Mouse (Mus musculus): ENCODE data around the gene Tmem200b.

The Tmem200b gene

GRCm38 (mm10) chr4:131910237-131910994 is 11.2 kb upstream of the Tmem200b start:
- DNase-seq (ENCODE audit: low spot score in 2 of 2): no peak

GRCm38 (mm10) chr4:131911521-131911920 is 10.1 kb upstream of the Tmem200b start:
- DNase-seq (ENCODE audit: low spot score in 2 of 2): no peak

- no peak for DNase-seq (ENCODE audit: low spot score in 2 of 2)
Observed at GRCm38 (mm10) chr4:131913526-131913925, 8.0 kb upstream of the Tmem200b start.

GRCm38 (mm10) chr4:131914046-131914643 is 7.4 kb upstream of the Tmem200b start:
- no peak for DNase-seq (ENCODE audit: low spot score in 2 of 2)

GRCm38 (mm10) chr4:131914891-131915469 is 6.6 kb upstream of the Tmem200b start:
- no peak for DNase-seq (ENCODE audit: low spot score in 2 of 2)

GRCm38 (mm10) chr4:131915821-131916328 is 5.7 kb upstream of the Tmem200b start:
- DNase-seq (ENCODE audit: low spot score in 2 of 2): no peak

GRCm38 (mm10) chr4:131916425-131916824 is 5.1 kb upstream of the Tmem200b start:
- DNase-seq (ENCODE audit: low spot score in 2 of 2): peak; percentile 72 to 76

GRCm38 (mm10) chr4:131917010-131917555 is 4.5 kb upstream of the Tmem200b start:
- no peak for DNase-seq (ENCODE audit: low spot score in 2 of 2)

GRCm38 (mm10) chr4:131918026-131918533 is 3.5 kb upstream of the Tmem200b start:
- DNase-seq (ENCODE audit: low spot score in 2 of 2): no peak

- no peak for DNase-seq (ENCODE audit: low spot score in 2 of 2)
Observed at GRCm38 (mm10) chr4:131918711-131919500, 2.7 kb upstream of the Tmem200b start.

- DNase-seq (ENCODE audit: low spot score in 2 of 2): no peak
Observed at GRCm38 (mm10) chr4:131919506-131920140, 1.9 kb upstream of the Tmem200b start.

- DNase-seq (ENCODE audit: low spot score in 2 of 2): no peak
Observed at GRCm38 (mm10) chr4:131920141-131920594, 1.4 kb upstream of the Tmem200b start.

GRCm38 (mm10) chr4:131920595-131921351 is 798 bp upstream of the Tmem200b start:
- peak in 1 of 2 experiments; percentile 58 for DNase-seq (ENCODE audit: low spot score in 2 of 2)

GRCm38 (mm10) chr4:131922404-131922803 is 833 bp downstream of the Tmem200b start:
- DNase-seq (ENCODE audit: low spot score in 2 of 2): no peak

GRCm38 (mm10) chr4:131924096-131924810 is 2.7 kb downstream of the Tmem200b start:
- DNase-seq (ENCODE audit: low spot score in 2 of 2): no peak

GRCm38 (mm10) chr4:131929146-131929545 is 7.6 kb downstream of the Tmem200b start:
- DNase-seq (ENCODE audit: low spot score in 2 of 2): no peak

GRCm38 (mm10) chr4:131939459-131939858 is 17.9 kb downstream of the Tmem200b start:
- DNase-seq (ENCODE audit: low spot score in 2 of 2): no peak

GRCm38 (mm10) chr4:131940846-131941245 is 19.3 kb downstream of the Tmem200b start:
- no peak for DNase-seq (ENCODE audit: low spot score in 2 of 2)

GRCm38 (mm10) chr4:131947848-131948247 is 26.3 kb downstream of the Tmem200b start:
- DNase-seq (ENCODE audit: low spot score in 2 of 2): no peak

Data from right cerebral cortex, adult 2 months (tissue).